Mouse (Mus musculus): ENCODE data around the gene Phf6. TPM values are rescaled to one million over a fixed set of nuclear protein-coding genes. Genes with fewer than 3 reads are reported as not detected.

Gene Phf6
- polyA plus RNA-seq, 1 experiment from 2014 or later = 143 TPM

DNA sequence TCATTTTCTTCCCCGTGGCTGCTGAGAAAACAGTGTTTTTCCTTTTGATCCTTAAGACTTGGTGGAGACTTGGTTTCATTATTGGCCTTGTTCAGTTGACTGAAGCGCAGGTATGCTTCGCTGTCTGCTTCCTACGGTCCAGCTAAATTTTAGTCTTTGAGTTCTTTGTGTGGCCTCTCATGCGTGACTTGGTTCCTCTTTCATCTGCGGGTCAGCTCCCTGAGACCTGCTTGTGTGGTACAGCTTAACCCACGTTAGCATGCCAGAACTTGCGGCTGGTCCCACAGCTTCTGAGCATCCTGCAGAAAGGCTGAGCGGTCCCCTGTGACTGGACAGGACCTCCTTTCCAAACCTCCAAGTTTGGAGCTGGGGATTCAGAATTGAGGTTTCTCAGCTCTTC, 14.7 kb downstream of the Phf6 start:
- Histone ChIP-seq H3K4me2 (ENCODE audit: low read depth, low read length) (no peak overlapping the region), H3K4me3 (ENCODE audit: low read depth, low read length) (no peak overlapping the region), H3K4me1 (ENCODE audit: control insufficient read depth, insufficient read depth, low read length) (no peaks in the 10 kb centered on the region), H3K9ac (replicated peaks; ENCODE audit: low read length) (no peak overlapping the region), H3K9me3 (replicated peaks; ENCODE audit: control insufficient read depth, low read length) (no peaks in the 10 kb centered on the region), H3K27me3 (ENCODE audit: control insufficient read depth, insufficient read depth, low read length) (no peaks in the 10 kb centered on the region), H3K36me3 (replicated peaks; ENCODE audit: control insufficient read depth, insufficient read depth, low read depth, low read length) (no peaks in the 10 kb centered on the region), H3K27ac (replicated peaks; ENCODE audit: low read depth, low read length) (no peak overlapping the region)
- no peak for ATAC-seq (replicated peaks; ENCODE audit: insufficient number of reproducible peaks, low FRiP score, low TSS enrichment, low read depth)
- 74% methylated on average over 9 of the region's 9 CpGs for WGBS
- no peak for DNase-seq (ENCODE audit: low spot score)

DNA sequence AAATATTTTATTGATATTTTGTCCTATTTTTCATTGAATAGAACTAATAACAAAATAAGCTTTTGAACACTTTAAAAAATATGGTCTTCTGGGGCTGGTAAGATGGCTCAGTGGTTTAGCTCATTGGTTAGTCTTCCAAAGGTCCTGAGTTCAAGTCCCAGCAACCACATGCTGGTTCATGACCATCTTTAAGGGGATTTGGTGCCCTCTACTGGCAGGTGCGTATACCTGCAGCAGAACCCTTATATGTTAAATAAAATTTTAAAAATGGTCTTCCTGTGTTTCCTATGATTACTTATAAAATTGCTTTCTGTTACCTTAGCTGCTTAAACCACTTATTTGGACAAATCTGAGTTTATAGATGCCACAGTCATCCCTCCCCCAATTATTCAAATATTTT, 16.8 kb downstream of the Phf6 start:
- 41% methylated on average over 1 of the region's 1 CpGs for WGBS
- DNase-seq (ENCODE audit: low spot score) = peak; percentile 36
- H3K4me1 ChIP-seq (ENCODE audit: control insufficient read depth, insufficient read depth, low read length) = no peaks in the 10 kb centered on the region
- H3K9me3 ChIP-seq (replicated peaks; ENCODE audit: control insufficient read depth, low read length) = no peaks in the 10 kb centered on the region
- no peak overlapping the region for H3K27ac ChIP-seq (replicated peaks; ENCODE audit: low read depth, low read length)
- H3K4me2 ChIP-seq (ENCODE audit: low read depth, low read length) = no peak overlapping the region
- H3K9ac ChIP-seq (replicated peaks; ENCODE audit: low read length) = no peak overlapping the region
- H3K27me3 ChIP-seq (ENCODE audit: control insufficient read depth, insufficient read depth, low read length) = no peaks in the 10 kb centered on the region
- no peak for ATAC-seq (replicated peaks; ENCODE audit: insufficient number of reproducible peaks, low FRiP score, low TSS enrichment, low read depth)
- no peaks in the 10 kb centered on the region for H3K36me3 ChIP-seq (replicated peaks; ENCODE audit: control insufficient read depth, insufficient read depth, low read depth, low read length)
- H3K4me3 ChIP-seq (ENCODE audit: low read depth, low read length) = no peak overlapping the region

DNA sequence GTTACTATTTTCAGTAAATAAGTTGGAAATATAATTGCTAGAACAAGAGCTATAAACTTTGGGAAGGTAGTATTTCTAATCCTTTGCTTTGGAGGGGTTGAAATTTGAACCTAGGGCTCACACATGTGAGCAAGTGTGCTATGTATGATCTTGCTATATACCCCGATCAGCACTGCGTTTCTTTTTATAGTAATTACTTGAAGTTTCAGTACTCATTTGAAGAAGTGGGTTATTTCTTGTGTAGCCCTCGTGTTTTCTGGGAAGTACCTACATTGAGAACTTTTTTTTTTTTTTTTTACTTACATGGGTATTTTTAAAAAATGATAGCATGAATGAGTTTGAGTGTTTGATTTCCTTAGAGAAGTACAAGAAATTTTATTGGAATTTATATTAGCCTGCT, 17.7 kb downstream of the Phf6 start:
- H3K4me3 ChIP-seq (ENCODE audit: low read depth, low read length) = no peak overlapping the region
- DNase-seq (ENCODE audit: low spot score) = no peak
- H3K27me3 ChIP-seq (ENCODE audit: control insufficient read depth, insufficient read depth, low read length) = no peaks in the 10 kb centered on the region

DNA sequence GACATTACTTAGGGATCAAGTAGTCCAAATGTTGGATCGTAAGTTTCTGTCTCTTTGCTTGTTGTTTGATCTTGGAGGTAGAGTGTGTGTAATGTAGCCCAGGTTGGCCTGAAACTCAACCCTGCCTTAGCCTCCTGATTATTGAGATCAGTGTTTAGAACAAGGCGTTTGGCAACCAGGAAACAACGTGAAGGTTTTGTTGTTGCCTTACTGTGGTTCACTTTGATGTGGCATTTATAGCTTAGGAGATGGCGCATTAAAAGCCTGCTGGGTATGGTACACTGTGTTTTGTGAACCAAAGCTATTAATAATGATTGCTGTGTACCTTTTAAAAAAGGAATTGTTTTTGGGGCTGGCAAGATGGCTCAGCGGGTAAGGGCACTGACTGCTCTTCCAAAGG, 18.1 kb downstream of the Phf6 start:
- DNase-seq (ENCODE audit: low spot score) = no peak
- Histone ChIP-seq H3K36me3 (replicated peaks; ENCODE audit: control insufficient read depth, insufficient read depth, low read depth, low read length) (no peaks in the 10 kb centered on the region), H3K4me1 (ENCODE audit: control insufficient read depth, insufficient read depth, low read length) (no peaks in the 10 kb centered on the region), H3K4me3 (ENCODE audit: low read depth, low read length) (no peak overlapping the region), H3K27me3 (ENCODE audit: control insufficient read depth, insufficient read depth, low read length) (no peaks in the 10 kb centered on the region), H3K27ac (replicated peaks; ENCODE audit: low read depth, low read length) (no peak overlapping the region), H3K9me3 (replicated peaks; ENCODE audit: control insufficient read depth, low read length) (no peaks in the 10 kb centered on the region), H3K9ac (replicated peaks; ENCODE audit: low read length) (no peak overlapping the region), H3K4me2 (ENCODE audit: low read depth, low read length) (no peak overlapping the region)
- 89% methylated on average over 5 of the region's 5 CpGs for WGBS
- ATAC-seq (replicated peaks; ENCODE audit: insufficient number of reproducible peaks, low FRiP score, low TSS enrichment, low read depth) = no peak

More for the DNA sequence above, 17.7 kb downstream of the Phf6 start:
- Histone ChIP-seq H3K9me3 (replicated peaks; ENCODE audit: control insufficient read depth, low read length) (no peaks in the 10 kb centered on the region), H3K4me1 (ENCODE audit: control insufficient read depth, insufficient read depth, low read length) (no peaks in the 10 kb centered on the region), H3K27ac (replicated peaks; ENCODE audit: low read depth, low read length) (no peak overlapping the region), H3K4me2 (ENCODE audit: low read depth, low read length) (no peak overlapping the region), H3K36me3 (replicated peaks; ENCODE audit: control insufficient read depth, insufficient read depth, low read depth, low read length) (no peaks in the 10 kb centered on the region), H3K9ac (replicated peaks; ENCODE audit: low read length) (no peak overlapping the region)
- 81% methylated on average over 3 of the region's 3 CpGs for WGBS
- no peak for ATAC-seq (replicated peaks; ENCODE audit: insufficient number of reproducible peaks, low FRiP score, low TSS enrichment, low read depth)

DNA sequence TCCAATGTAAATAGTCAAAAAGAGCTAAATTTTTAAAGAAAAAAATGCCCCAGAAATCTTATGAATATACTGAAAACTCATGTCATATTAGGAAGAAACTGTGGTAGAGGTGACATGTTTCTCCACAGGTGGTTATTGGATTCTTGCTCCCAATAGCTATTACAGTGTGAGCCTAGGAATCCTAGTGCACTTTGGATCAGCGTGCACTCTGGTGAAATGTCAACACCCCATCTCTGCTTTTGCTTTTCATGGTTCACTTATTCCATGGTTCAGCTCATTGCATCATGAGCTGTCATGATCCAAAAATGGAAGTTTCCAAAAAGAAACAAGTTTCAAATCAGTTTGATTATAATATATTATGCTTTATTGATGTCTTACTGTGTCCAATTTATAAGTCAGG, 20.1 kb downstream of the Phf6 start:
- H3K4me2 ChIP-seq (ENCODE audit: low read depth, low read length) = no peak overlapping the region
- WGBS = 86% methylated on average over 1 of the region's 1 CpGs
- ATAC-seq (replicated peaks; ENCODE audit: insufficient number of reproducible peaks, low FRiP score, low TSS enrichment, low read depth) = no peak

DNA sequence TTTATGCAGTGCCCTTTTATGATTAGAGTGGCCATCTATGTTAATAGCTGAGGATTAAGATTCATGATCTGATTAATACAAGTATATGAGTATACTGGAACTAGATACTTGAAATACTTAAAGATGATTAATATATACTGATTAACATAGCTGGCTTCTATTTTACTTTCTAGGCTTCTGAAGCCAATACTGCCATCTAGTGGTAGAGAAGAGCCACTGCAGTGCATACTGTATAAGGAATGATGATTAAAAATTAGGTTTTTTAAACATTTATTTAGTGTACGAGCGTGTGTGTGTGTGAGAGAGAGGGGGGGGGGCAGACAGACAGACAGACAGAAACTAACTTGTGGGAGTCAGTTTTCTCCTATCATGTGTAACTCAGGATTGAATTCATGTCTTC, 22.4 kb downstream of the Phf6 start:
- Histone ChIP-seq H3K36me3 (replicated peaks; ENCODE audit: control insufficient read depth, insufficient read depth, low read depth, low read length) (no peaks in the 10 kb centered on the region), H3K27me3 (ENCODE audit: control insufficient read depth, insufficient read depth, low read length) (no peaks in the 10 kb centered on the region), H3K9ac (replicated peaks; ENCODE audit: low read length) (no peak overlapping the region), H3K4me1 (ENCODE audit: control insufficient read depth, insufficient read depth, low read length) (no peaks in the 10 kb centered on the region), H3K9me3 (replicated peaks; ENCODE audit: control insufficient read depth, low read length) (no peaks in the 10 kb centered on the region), H3K4me3 (ENCODE audit: low read depth, low read length) (no peak overlapping the region), H3K27ac (replicated peaks; ENCODE audit: low read depth, low read length) (no peak overlapping the region), H3K4me2 (ENCODE audit: low read depth, low read length) (no peak overlapping the region)
- 76% methylated on average over 2 of the region's 2 CpGs for WGBS
- DNase-seq (ENCODE audit: low spot score) (peak; percentile 42), ATAC-seq (replicated peaks; ENCODE audit: insufficient number of reproducible peaks, low FRiP score, low TSS enrichment, low read depth) (no peak)

More for the DNA sequence above, 20.1 kb downstream of the Phf6 start:
- H3K9ac ChIP-seq (replicated peaks; ENCODE audit: low read length) = no peak overlapping the region
- no peaks in the 10 kb centered on the region for H3K36me3 ChIP-seq (replicated peaks; ENCODE audit: control insufficient read depth, insufficient read depth, low read depth, low read length)
- H3K27ac ChIP-seq (replicated peaks; ENCODE audit: low read depth, low read length) = no peak overlapping the region
- no peak for DNase-seq (ENCODE audit: low spot score)
- no peak overlapping the region for H3K4me3 ChIP-seq (ENCODE audit: low read depth, low read length)
- no peaks in the 10 kb centered on the region for H3K4me1 ChIP-seq (ENCODE audit: control insufficient read depth, insufficient read depth, low read length)
- no peaks in the 10 kb centered on the region for H3K27me3 ChIP-seq (ENCODE audit: control insufficient read depth, insufficient read depth, low read length)
- no peaks in the 10 kb centered on the region for H3K9me3 ChIP-seq (replicated peaks; ENCODE audit: control insufficient read depth, low read length)

DNA sequence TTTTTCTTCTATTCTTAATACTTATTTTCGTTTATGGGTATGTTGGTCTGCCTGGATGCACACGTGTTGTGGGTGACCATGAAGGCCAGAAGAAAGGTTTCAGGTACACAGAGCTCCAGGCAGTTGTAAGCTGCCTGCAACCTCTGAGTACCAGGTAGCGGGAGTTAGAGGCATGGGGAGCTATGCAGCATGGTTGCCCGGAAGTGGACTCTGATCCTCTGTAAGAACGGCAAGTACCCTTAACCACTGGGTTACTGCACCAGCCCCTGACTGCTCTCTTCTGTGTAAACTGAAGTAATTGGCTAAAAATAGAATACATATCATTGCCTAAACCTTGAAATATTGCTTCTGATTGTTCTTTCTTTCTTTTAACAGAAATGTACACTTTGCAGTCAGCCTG, 33.4 kb downstream of the Phf6 start:
- no peak for DNase-seq (ENCODE audit: low spot score)
- Histone ChIP-seq H3K36me3 (replicated peaks; ENCODE audit: control insufficient read depth, insufficient read depth, low read depth, low read length) (no peaks in the 10 kb centered on the region; the same call in 1 of the 2 replicates), H3K4me3 (ENCODE audit: low read depth, low read length) (no peak overlapping the region), H3K4me1 (ENCODE audit: control insufficient read depth, insufficient read depth, low read length) (no peaks in the 10 kb centered on the region), H3K9me3 (replicated peaks; ENCODE audit: control insufficient read depth, low read length) (no peaks in the 10 kb centered on the region), H3K27ac (replicated peaks; ENCODE audit: low read depth, low read length) (no peak overlapping the region), H3K9ac (replicated peaks; ENCODE audit: low read length) (no peak overlapping the region), H3K4me2 (ENCODE audit: low read depth, low read length) (no peak overlapping the region), H3K27me3 (ENCODE audit: control insufficient read depth, insufficient read depth, low read length) (no peaks in the 10 kb centered on the region)
- 94% methylated on average over 5 of the region's 5 CpGs for WGBS
- ATAC-seq (replicated peaks; ENCODE audit: insufficient number of reproducible peaks, low FRiP score, low TSS enrichment, low read depth) = no peak

DNA sequence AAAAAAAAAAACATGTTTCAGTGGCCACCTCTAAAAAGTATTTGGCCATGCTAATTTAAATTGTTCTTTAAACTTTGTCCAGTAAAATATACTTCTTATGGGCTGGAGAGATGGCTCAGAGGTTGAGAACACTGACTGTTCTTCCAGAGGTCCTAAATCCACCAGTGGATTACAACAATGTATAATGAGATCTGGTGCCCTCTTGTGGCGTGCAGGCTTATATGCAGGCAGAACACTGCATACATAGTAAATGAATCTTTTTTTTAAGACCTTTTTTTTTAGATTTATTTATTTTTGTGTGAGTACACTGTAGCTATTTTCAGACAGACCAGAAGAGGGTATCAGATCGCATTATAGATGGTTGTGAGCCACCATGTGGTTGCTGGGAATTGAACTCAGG, 37.6 kb downstream of the Phf6 start:
- WGBS = 65% methylated on average over 2 of the region's 2 CpGs
- H3K4me1 ChIP-seq (ENCODE audit: control insufficient read depth, insufficient read depth, low read length) = no peaks in the 10 kb centered on the region
- no peaks in the 10 kb centered on the region for H3K9me3 ChIP-seq (replicated peaks; ENCODE audit: control insufficient read depth, low read length)
- H3K27ac ChIP-seq (replicated peaks; ENCODE audit: low read depth, low read length) = no peak overlapping the region
- H3K4me2 ChIP-seq (ENCODE audit: low read depth, low read length) = no peak overlapping the region
- no peaks in the 10 kb centered on the region for H3K36me3 ChIP-seq (replicated peaks; ENCODE audit: control insufficient read depth, insufficient read depth, low read depth, low read length)
- DNase-seq (ENCODE audit: low spot score) (peak; percentile 50), ATAC-seq (replicated peaks; ENCODE audit: insufficient number of reproducible peaks, low FRiP score, low TSS enrichment, low read depth) (no peak)
- no peak overlapping the region for H3K9ac ChIP-seq (replicated peaks; ENCODE audit: low read length)
- no peaks in the 10 kb centered on the region for H3K27me3 ChIP-seq (ENCODE audit: control insufficient read depth, insufficient read depth, low read length)
- no peak overlapping the region for H3K4me3 ChIP-seq (ENCODE audit: low read depth, low read length)
